Mouse (Mus musculus) limb, embryonic 13.5 days (tissue): ENCODE results near the gene Flot1. TPM values are rescaled to one million over a fixed set of nuclear protein-coding genes. Genes with fewer than 3 reads are reported as not detected.

Experiments used
- ATAC-seq: fragments of 200-750 bp; cut with Nextera tagmentation; 2 replicates; pipeline ENCODE4 v1.8.0; 2017; ENCODE audit warnings: low read depth, moderate number of reproducible peaks, moderate TSS enrichment; ENCODE audit not compliant: low FRiP score
- H3K27ac ChIP-seq: fragments of 300-500 bp; sonication (generic); 2 replicates; pipeline ENCODE4 v1.5.1; 2015; ENCODE audit warnings: inconsistent platforms, mild to moderate bottlenecking, moderate library complexity
- H3K27me3 ChIP-seq: fragments of 300-500 bp; sonication (generic); 2 replicates; pipeline ENCODE4 v1.6.1; 2015; ENCODE audit warnings: mild to moderate bottlenecking, inconsistent platforms
- H3K36me3 ChIP-seq: fragments of 300-500 bp; sonication (generic); 2 replicates; pipeline ENCODE4 v1.6.1; 2015; ENCODE audit warnings: inconsistent platforms, mild to moderate bottlenecking, moderate library complexity
- H3K4me1 ChIP-seq: fragments of 300-500 bp; sonication (generic); 2 replicates; pipeline ENCODE4 v1.6.1; 2015; ENCODE audit warnings: inconsistent platforms
- H3K4me2 ChIP-seq: fragments of 300-500 bp; sonication (generic); replicated peaks from 2 replicates; pipeline ENCODE4 v1.6.1; 2015; ENCODE audit warnings: inconsistent platforms, mild to moderate bottlenecking, moderate library complexity
- H3K4me3 ChIP-seq: fragments of 300-500 bp; sonication (generic); 2 replicates; pipeline ENCODE4 v1.5.1; 2015; ENCODE audit warnings: moderate library complexity, mild to moderate bottlenecking, inconsistent platforms
- H3K9ac ChIP-seq: fragments of 300-500 bp; sonication (generic); 2 replicates; pipeline ENCODE4 v1.6.1; 2015; ENCODE audit warnings: mild to moderate bottlenecking, inconsistent platforms
- H3K9me3 ChIP-seq: fragments of 300-500 bp; sonication (generic); 2 replicates; pipeline ENCODE4 v1.6.1; 2016; ENCODE audit warnings: inconsistent platforms
- WGBS: fragments of 180-500 bp; shearing (Covaris S2); methylation state at CpG from one replicate; pipeline ENCODE4 v1.1.7; 2015; 5-methylcytosine and 5-hydroxymethylcytosine counted together
- polyA plus RNA-seq: library from polyadenylated mRNA; unstranded; fragments of >200 nt; fragmentation: Nextera tagmentation; extraction: Ambion mirVana; gene quantifications from 2 replicates; pipeline ENCODE4 v1.2.1, GENCODE M21; 2015

Flot1 gene
- polyA plus RNA-seq, 1 experiment from 2014 or later, result 50.2 TPM

- no peaks in the 10 kb centered on the region for H3K36me3 ChIP-seq
- H3K27me3 ChIP-seq, result no peaks in the 10 kb centered on the region
- no peak overlapping the region for H3K27ac ChIP-seq
- no peaks in the 10 kb centered on the region for H3K4me1 ChIP-seq
- H3K9ac ChIP-seq, result no peak overlapping the region
- WGBS, result 78% methylated on average over 2 of the region's 2 CpGs
- ATAC-seq, result no peak
- H3K9me3 ChIP-seq, result no peaks in the 10 kb centered on the region
- H3K4me3 ChIP-seq, result no peak overlapping the region
- H3K4me2 ChIP-seq, result no peak overlapping the region
Measured at GRCm38 (mm10) chr17:35792837-35793236, 30.2 kb upstream of the Flot1 start.

- H3K9me3 ChIP-seq, result peaks cover 8% of the 10 kb centered on the region; the same call in 1 of the 2 replicates
- no peak overlapping the region for H3K4me3 ChIP-seq
- H3K9ac ChIP-seq, result no peak overlapping the region
- no peaks in the 10 kb centered on the region for H3K27me3 ChIP-seq
- no peak overlapping the region for H3K4me2 ChIP-seq
- no peaks in the 10 kb centered on the region for H3K4me1 ChIP-seq
- 60% methylated on average over 2 of the region's 2 CpGs for WGBS
- no peak for ATAC-seq
- H3K27ac ChIP-seq, result no peak overlapping the region
- no peaks in the 10 kb centered on the region for H3K36me3 ChIP-seq
Measured at GRCm38 (mm10) chr17:35795099-35795498, 27.9 kb upstream of the Flot1 start.

- 83% methylated on average over 6 of the region's 6 CpGs for WGBS
Measured at GRCm38 (mm10) chr17:35795656-35796055, 27.4 kb upstream of the Flot1 start.

GRCm38 (mm10) chr17:35796835-35797234, 26.2 kb upstream of the Flot1 start:
- Histone ChIP-seq H3K4me1 (no peaks in the 10 kb centered on the region), H3K36me3 (no peaks in the 10 kb centered on the region), H3K9ac (no peak overlapping the region), H3K27me3 (no peaks in the 10 kb centered on the region), H3K4me2 (no peak overlapping the region), H3K4me3 (no peak overlapping the region), H3K9me3 (peaks cover 8% of the 10 kb centered on the region; the same call in 1 of the 2 replicates), H3K27ac (no peak overlapping the region)
- no peak for ATAC-seq
- 69% methylated on average over 5 of the region's 5 CpGs for WGBS

More at GRCm38 (mm10) chr17:35795656-35796055, 27.4 kb upstream of the Flot1 start:
- no peak for ATAC-seq
- Histone ChIP-seq H3K9ac (no peak overlapping the region), H3K4me1 (no peaks in the 10 kb centered on the region), H3K36me3 (no peaks in the 10 kb centered on the region), H3K27me3 (no peaks in the 10 kb centered on the region), H3K27ac (no peak overlapping the region), H3K9me3 (peaks cover 8% of the 10 kb centered on the region; the same call in 1 of the 2 replicates), H3K4me2 (no peak overlapping the region), H3K4me3 (no peak overlapping the region)

- H3K4me1 ChIP-seq, result no peaks in the 10 kb centered on the region
- H3K36me3 ChIP-seq, result no peaks in the 10 kb centered on the region
- no peak for ATAC-seq
- WGBS, result 77% methylated on average over 2 of the region's 2 CpGs
- no peaks in the 10 kb centered on the region for H3K27me3 ChIP-seq
- no peak overlapping the region for H3K4me2 ChIP-seq
- no peak overlapping the region for H3K27ac ChIP-seq
- H3K9me3 ChIP-seq, result peaks cover 8% of the 10 kb centered on the region; the same call in 1 of the 2 replicates
- no peak overlapping the region for H3K4me3 ChIP-seq
- H3K9ac ChIP-seq, result no peak overlapping the region
Measured at GRCm38 (mm10) chr17:35800905-35801304, 22.1 kb upstream of the Flot1 start.

- Histone ChIP-seq H3K27ac (no peak overlapping the region; the same call in 1 of the 2 replicates), H3K9ac (no peak overlapping the region), H3K4me3 (no peak overlapping the region), H3K4me1 (no peaks in the 10 kb centered on the region), H3K4me2 (no peak overlapping the region), H3K9me3 (peaks cover 8% of the 10 kb centered on the region; the same call in 1 of the 2 replicates), H3K27me3 (no peaks in the 10 kb centered on the region), H3K36me3 (no peaks in the 10 kb centered on the region)
- WGBS, result 69% methylated on average over 6 of the region's 6 CpGs
- ATAC-seq, result no peak
Measured at GRCm38 (mm10) chr17:35803020-35803419, 20.0 kb upstream of the Flot1 start.

- ATAC-seq, result no peak
- 83% methylated on average over 4 of the region's 4 CpGs for WGBS
Measured at GRCm38 (mm10) chr17:35803858-35804399, 19.1 kb upstream of the Flot1 start.

GRCm38 (mm10) chr17:35808073-35808472, 15.0 kb upstream of the Flot1 start:
- 59% methylated on average over 9 of the region's 9 CpGs for WGBS

More at GRCm38 (mm10) chr17:35803858-35804399, 19.1 kb upstream of the Flot1 start:
- no peaks in the 10 kb centered on the region for H3K4me1 ChIP-seq
- no peak overlapping the region for H3K27ac ChIP-seq
- no peak overlapping the region for H3K9ac ChIP-seq
- H3K36me3 ChIP-seq, result no peaks in the 10 kb centered on the region
- no peak overlapping the region for H3K4me3 ChIP-seq
- no peaks in the 10 kb centered on the region for H3K27me3 ChIP-seq
- no peaks in the 10 kb centered on the region for H3K9me3 ChIP-seq
- no peak overlapping the region for H3K4me2 ChIP-seq

GRCm38 (mm10) chr17:35809395-35809794, 13.6 kb upstream of the Flot1 start:
- H3K9ac ChIP-seq, result no peak overlapping the region
- no peaks in the 10 kb centered on the region for H3K36me3 ChIP-seq
- no peak for ATAC-seq
- H3K27me3 ChIP-seq, result no peaks in the 10 kb centered on the region
- no peak overlapping the region for H3K27ac ChIP-seq
- H3K9me3 ChIP-seq, result no peaks in the 10 kb centered on the region
- H3K4me2 ChIP-seq, result no peak overlapping the region
- no peak overlapping the region for H3K4me3 ChIP-seq
- WGBS, result 93% methylated on average over 11 of the region's 11 CpGs
- peaks cover 22% of the 10 kb centered on the region for H3K4me1 ChIP-seq

More at GRCm38 (mm10) chr17:35808073-35808472, 15.0 kb upstream of the Flot1 start:
- Histone ChIP-seq H3K27ac (peak overlapping the region; percentile 29; the same call in 1 of the 2 replicates), H3K9ac (no peak overlapping the region), H3K36me3 (no peaks in the 10 kb centered on the region), H3K27me3 (no peaks in the 10 kb centered on the region), H3K9me3 (no peaks in the 10 kb centered on the region), H3K4me2 (no peak overlapping the region), H3K4me3 (no peak overlapping the region), H3K4me1 (peaks cover 12% of the 10 kb centered on the region)
- ATAC-seq, result no peak; the same call in 1 of the 2 replicates

- Histone ChIP-seq H3K4me3 (no peak overlapping the region), H3K4me1 (peaks cover 34% of the 10 kb centered on the region), H3K9me3 (no peaks in the 10 kb centered on the region), H3K27ac (no peak overlapping the region), H3K4me2 (no peak overlapping the region), H3K27me3 (no peaks in the 10 kb centered on the region), H3K9ac (no peak overlapping the region), H3K36me3 (no peaks in the 10 kb centered on the region)
- whole genome bisulfite sequencing, result 81% methylated on average over 5 of the region's 5 CpGs
- ATAC-seq, result no peak
Measured at GRCm38 (mm10) chr17:35810900-35811648, 12.0 kb upstream of the Flot1 start.

GRCm38 (mm10) chr17:35812307-35812706, 10.7 kb upstream of the Flot1 start:
- Histone ChIP-seq H3K27ac (peak overlapping the region; percentile 81), H3K4me3 (no peak overlapping the region), H3K4me1 (peaks cover 46% of the 10 kb centered on the region)

GRCm38 (mm10) chr17:35812736-35813135, 10.3 kb upstream of the Flot1 start:
- no peaks in the 10 kb centered on the region for H3K36me3 ChIP-seq
- ATAC-seq, result no peak
- H3K4me1 ChIP-seq, result peaks cover 50% of the 10 kb centered on the region
- 67% methylated on average over 6 of the region's 6 CpGs for WGBS
- H3K9me3 ChIP-seq, result no peaks in the 10 kb centered on the region
- no peak overlapping the region for H3K4me2 ChIP-seq
- H3K27me3 ChIP-seq, result no peaks in the 10 kb centered on the region
- no peak overlapping the region for H3K9ac ChIP-seq
- no peak overlapping the region for H3K4me3 ChIP-seq
- peak overlapping the region; percentile 81 for H3K27ac ChIP-seq

More at GRCm38 (mm10) chr17:35812307-35812706, 10.7 kb upstream of the Flot1 start:
- Histone ChIP-seq H3K9ac (no peak overlapping the region), H3K9me3 (no peaks in the 10 kb centered on the region), H3K4me2 (no peak overlapping the region), H3K36me3 (no peaks in the 10 kb centered on the region), H3K27me3 (no peaks in the 10 kb centered on the region)
- no peak for ATAC-seq
- WGBS, result 80% methylated on average over 5 of the region's 5 CpGs
